Mouse (Mus musculus): ENCODE measurements around the gene Elovl6. TPM values are rescaled to one million over a fixed set of nuclear protein-coding genes. Genes with fewer than 3 reads are reported as not detected.
A peak's percentile ranks its signal among the peaks of the same experiment; 100 is the strongest.

The Elovl6 gene
- polyA plus RNA-seq, 1 experiment: 0.01 TPM

DNA sequence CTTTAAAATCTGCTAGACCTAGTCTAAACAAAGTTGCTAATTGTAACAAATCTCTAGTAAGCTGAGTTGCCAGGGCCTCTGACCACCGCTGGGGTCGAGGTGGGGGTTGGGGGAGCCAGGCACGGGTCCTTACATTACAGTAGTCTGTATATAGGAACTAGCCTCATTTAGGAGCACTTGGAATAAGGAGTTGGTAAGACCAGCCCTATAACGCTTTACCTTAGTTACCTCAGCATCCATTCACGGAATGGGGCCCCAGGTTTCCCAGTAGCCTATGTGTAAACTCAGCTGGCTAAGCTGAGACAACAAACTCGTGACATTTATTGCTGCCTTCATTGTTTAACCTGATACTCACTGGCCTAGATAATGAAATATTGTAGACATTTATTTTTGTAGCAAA lies 3.3 kb downstream of the Elovl6 start:
- Histone ChIP-seq H3K36me3 (ENCODE audit: control insufficient read depth) (no peaks in the 10 kb centered on the region; the same call in 1 of the 2 replicates), H3K27me3 (ENCODE audit: control insufficient read depth) (peaks cover 13% of the 10 kb centered on the region), H3K4me3 (replicated peaks) (peak overlapping the region; percentile 58), H3K9me3 (ENCODE audit: control insufficient read depth, low read length) (no peaks in the 10 kb centered on the region), H3K4me1 (ENCODE audit: control insufficient read depth) (peaks cover 49% of the 10 kb centered on the region)
- TF ChIP-seq GATA1 (IDR thresholded peaks at IDR 0.05; ENCODE audit: low read length) (no peak), TAL1 (IDR thresholded peaks at IDR 0.05; ENCODE audit: low read length) (no peak)

DNA sequence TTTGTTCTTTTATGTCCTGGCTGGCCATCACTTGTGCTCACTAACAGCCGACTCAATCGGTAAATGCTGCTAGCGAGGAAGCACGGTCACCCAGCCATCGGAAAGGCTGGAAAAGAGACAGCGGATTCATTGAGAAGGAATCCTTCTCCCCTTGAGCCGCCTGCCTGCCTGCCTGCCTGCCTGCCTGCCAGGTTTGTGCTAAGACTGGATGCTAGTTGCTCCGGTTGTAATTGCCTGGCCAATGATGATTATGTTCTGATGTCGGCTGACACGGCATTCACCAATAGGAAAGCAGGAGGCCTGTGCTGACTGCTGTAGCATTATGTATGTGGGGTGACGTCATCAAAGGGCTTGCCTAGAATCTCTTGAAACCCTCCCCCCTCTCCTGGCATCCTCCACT lies 4.0 kb downstream of the Elovl6 start:
- no peaks in the 10 kb centered on the region for H3K9me3 ChIP-seq (ENCODE audit: control insufficient read depth, low read length)
- no peaks in the 10 kb centered on the region; the same call in 1 of the 2 replicates for H3K36me3 ChIP-seq (ENCODE audit: control insufficient read depth)
- peaks cover 13% of the 10 kb centered on the region for H3K27me3 ChIP-seq (ENCODE audit: control insufficient read depth)
- H3K4me1 ChIP-seq (ENCODE audit: control insufficient read depth): peaks cover 49% of the 10 kb centered on the region
- peak overlapping the region; percentile 58 for H3K4me3 ChIP-seq (replicated peaks)
- TF ChIP-seq TAL1 (IDR thresholded peaks at IDR 0.05; ENCODE audit: low read length) (no peak), GATA1 (IDR thresholded peaks at IDR 0.05; ENCODE audit: low read length) (no peak)

DNA sequence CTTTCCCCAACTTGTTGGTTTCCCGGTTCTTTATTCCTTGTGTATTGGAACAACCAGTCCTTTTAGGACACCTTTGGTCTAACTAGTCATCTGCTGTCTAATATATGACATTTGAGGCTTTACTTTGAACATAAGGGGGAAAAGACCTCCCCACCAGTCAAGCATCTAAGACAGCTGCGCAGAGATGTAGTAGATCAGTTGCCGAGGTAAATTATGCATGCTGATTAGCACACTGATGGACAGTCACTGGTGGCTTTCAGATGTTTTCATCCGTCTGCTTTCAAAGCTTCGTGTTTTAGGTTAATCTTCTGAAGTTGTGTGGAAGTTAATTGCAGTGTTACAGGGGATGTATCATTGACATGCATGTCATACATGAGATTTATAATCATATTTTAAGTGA lies 5.8 kb downstream of the Elovl6 start:
- Histone ChIP-seq H3K36me3 (ENCODE audit: control insufficient read depth) (peaks cover 4% of the 10 kb centered on the region; the same call in 1 of the 2 replicates), H3K9me3 (ENCODE audit: control insufficient read depth, low read length) (no peaks in the 10 kb centered on the region), H3K4me1 (ENCODE audit: control insufficient read depth) (peaks cover 36% of the 10 kb centered on the region), H3K4me3 (replicated peaks) (no peak overlapping the region), H3K27me3 (ENCODE audit: control insufficient read depth) (peaks cover 1% of the 10 kb centered on the region)
- no peak for TF ChIP-seq GATA1 (IDR thresholded peaks at IDR 0.05; ENCODE audit: low read length)
- no peak for TF ChIP-seq TAL1 (IDR thresholded peaks at IDR 0.05; ENCODE audit: low read length)

DNA sequence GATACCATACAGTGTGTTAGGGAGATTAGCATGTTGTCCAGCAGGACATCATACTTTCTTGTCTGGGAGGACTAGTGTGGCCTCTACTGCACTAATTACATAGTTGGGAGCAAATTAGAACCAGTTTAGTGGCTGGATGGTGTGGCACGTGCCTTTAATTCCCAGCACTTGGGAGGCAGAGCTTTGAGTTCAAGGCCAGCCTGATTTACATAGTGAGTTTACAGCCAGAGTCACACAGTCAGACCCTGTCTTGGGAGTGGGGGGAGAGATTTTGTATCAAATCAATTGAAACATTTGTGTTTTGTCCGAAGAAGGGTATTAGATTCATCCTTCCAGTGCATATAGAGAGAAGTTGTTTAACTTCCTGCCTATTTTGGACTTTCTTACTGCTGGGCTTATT lies 8.7 kb downstream of the Elovl6 start:
- no peak for TF ChIP-seq GATA1 (IDR thresholded peaks at IDR 0.05; ENCODE audit: low read length)
- no peak for TF ChIP-seq TAL1 (IDR thresholded peaks at IDR 0.05; ENCODE audit: low read length)

DNA sequence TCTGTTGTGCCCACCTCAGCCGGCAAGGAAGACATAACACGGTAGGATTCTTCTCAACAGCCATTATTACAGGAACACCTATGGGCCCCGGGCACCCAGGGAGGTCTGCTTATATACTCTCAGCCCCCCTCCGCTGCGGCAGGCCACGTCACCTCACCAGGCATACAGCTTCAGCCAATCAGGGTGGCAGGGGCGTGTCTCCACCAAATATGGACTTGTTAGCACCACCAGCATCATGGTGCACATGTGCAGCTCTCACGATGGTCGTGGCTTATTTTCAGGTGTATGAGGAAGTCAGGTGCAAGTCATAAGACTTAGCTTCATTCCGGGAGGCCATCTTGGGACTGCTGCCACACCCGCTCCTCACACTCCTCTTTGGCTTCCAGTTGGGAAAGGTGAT lies 9.3 kb downstream of the Elovl6 start:
- H3K36me3 ChIP-seq (ENCODE audit: control insufficient read depth): peaks cover 6% of the 10 kb centered on the region; the same call in 1 of the 2 replicates
- H3K4me3 ChIP-seq (replicated peaks): no peak overlapping the region
- TF ChIP-seq GATA1 (IDR thresholded peaks at IDR 0.05; ENCODE audit: low read length) (no peak), TAL1 (IDR thresholded peaks at IDR 0.05; ENCODE audit: low read length) (no peak)
- H3K27me3 ChIP-seq (ENCODE audit: control insufficient read depth): no peaks in the 10 kb centered on the region
- H3K4me1 ChIP-seq (ENCODE audit: control insufficient read depth): peaks cover 3% of the 10 kb centered on the region
- no peaks in the 10 kb centered on the region for H3K9me3 ChIP-seq (ENCODE audit: control insufficient read depth, low read length)

More for the DNA sequence above, 8.7 kb downstream of the Elovl6 start:
- Histone ChIP-seq H3K4me1 (ENCODE audit: control insufficient read depth) (peaks cover 8% of the 10 kb centered on the region), H3K4me3 (replicated peaks) (no peak overlapping the region), H3K27me3 (ENCODE audit: control insufficient read depth) (no peaks in the 10 kb centered on the region), H3K9me3 (ENCODE audit: control insufficient read depth, low read length) (no peaks in the 10 kb centered on the region), H3K36me3 (ENCODE audit: control insufficient read depth) (peaks cover 6% of the 10 kb centered on the region; the same call in 1 of the 2 replicates)

DNA sequence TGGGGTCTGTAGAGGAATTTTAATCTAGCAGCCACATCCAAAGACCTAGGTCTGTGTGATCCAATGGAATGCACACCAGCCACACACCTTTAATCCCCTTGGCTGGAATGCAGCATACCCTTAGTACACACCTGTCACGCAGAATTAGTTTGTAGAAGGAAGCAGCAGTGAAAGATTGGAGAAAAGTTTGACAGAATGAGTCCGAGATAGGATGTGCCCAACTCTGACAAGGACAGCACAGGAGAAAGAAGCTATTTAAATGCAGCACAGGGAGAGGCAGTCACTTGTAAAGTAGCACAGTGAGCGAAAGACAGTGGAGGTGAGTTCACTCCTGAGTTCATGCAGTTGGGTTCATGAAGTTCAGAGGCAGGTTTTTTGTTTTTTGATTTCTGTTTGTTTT lies 11.2 kb downstream of the Elovl6 start:
- no peaks in the 10 kb centered on the region for H3K4me1 ChIP-seq (ENCODE audit: control insufficient read depth)
- TF ChIP-seq TAL1 (IDR thresholded peaks at IDR 0.05; ENCODE audit: low read length): no peak
- H3K4me3 ChIP-seq (replicated peaks): no peak overlapping the region
- no peaks in the 10 kb centered on the region for H3K27me3 ChIP-seq (ENCODE audit: control insufficient read depth)
- H3K36me3 ChIP-seq (ENCODE audit: control insufficient read depth): peaks cover 6% of the 10 kb centered on the region; the same call in 1 of the 2 replicates
- H3K9me3 ChIP-seq (ENCODE audit: control insufficient read depth, low read length): no peaks in the 10 kb centered on the region

DNA sequence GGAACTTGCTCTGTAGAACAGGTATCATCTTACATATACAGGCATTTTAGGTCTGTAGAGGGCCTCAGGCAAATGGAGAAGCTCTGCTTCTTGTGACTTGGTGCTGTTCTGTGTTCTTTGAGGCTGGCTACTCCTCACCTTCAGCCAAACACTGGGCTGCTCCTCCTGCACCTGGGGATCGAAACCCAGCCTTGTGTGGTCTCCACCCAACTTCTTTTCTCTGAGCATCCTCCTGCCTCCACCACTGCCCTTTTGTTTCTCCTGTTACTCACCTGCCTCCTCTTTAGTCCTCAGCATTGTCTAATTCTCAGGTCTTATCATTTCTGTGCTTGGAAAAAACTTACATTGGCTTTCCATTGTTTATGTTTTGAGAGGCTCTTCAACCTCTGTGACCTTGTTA lies 12.1 kb downstream of the Elovl6 start:
- TF ChIP-seq GATA1 (IDR thresholded peaks at IDR 0.05; ENCODE audit: low read length) (no peak), TAL1 (IDR thresholded peaks at IDR 0.05; ENCODE audit: low read length) (no peak)
- Histone ChIP-seq H3K4me1 (ENCODE audit: control insufficient read depth) (no peaks in the 10 kb centered on the region), H3K36me3 (ENCODE audit: control insufficient read depth) (peaks cover 6% of the 10 kb centered on the region; the same call in 1 of the 2 replicates), H3K27me3 (ENCODE audit: control insufficient read depth) (no peaks in the 10 kb centered on the region), H3K9me3 (ENCODE audit: control insufficient read depth, low read length) (no peaks in the 10 kb centered on the region), H3K4me3 (replicated peaks) (no peak overlapping the region)

DNA sequence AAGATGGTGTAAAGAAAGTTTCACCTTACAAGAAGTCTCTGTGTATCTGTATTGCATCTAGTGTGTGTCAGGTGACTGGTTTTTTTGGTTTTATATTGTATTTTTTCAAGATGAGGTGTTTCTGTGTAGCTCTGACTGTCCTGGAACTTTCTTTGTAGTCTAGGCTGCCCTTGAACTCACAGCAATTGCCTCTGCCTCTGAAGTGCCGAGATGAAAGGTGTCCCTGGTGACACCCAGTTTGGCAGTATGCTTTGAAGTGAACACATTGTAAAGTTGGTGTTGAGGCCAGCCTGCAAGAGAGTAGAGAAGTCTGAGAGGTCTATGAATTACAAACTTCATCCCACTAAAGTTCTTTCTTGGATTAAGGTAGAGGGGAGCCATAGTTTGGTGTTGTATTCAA lies 13.1 kb downstream of the Elovl6 start:
- no peaks in the 10 kb centered on the region for H3K4me1 ChIP-seq (ENCODE audit: control insufficient read depth)
- no peaks in the 10 kb centered on the region for H3K27me3 ChIP-seq (ENCODE audit: control insufficient read depth)
- H3K4me3 ChIP-seq (replicated peaks): no peak overlapping the region
- no peaks in the 10 kb centered on the region for H3K9me3 ChIP-seq (ENCODE audit: control insufficient read depth, low read length)
- peaks cover 6% of the 10 kb centered on the region; the same call in 1 of the 2 replicates for H3K36me3 ChIP-seq (ENCODE audit: control insufficient read depth)
- TF ChIP-seq GATA1 (IDR thresholded peaks at IDR 0.05; ENCODE audit: low read length) (no peak), TAL1 (IDR thresholded peaks at IDR 0.05; ENCODE audit: low read length) (no peak; the same call in 2 of the 3 replicates)

DNA sequence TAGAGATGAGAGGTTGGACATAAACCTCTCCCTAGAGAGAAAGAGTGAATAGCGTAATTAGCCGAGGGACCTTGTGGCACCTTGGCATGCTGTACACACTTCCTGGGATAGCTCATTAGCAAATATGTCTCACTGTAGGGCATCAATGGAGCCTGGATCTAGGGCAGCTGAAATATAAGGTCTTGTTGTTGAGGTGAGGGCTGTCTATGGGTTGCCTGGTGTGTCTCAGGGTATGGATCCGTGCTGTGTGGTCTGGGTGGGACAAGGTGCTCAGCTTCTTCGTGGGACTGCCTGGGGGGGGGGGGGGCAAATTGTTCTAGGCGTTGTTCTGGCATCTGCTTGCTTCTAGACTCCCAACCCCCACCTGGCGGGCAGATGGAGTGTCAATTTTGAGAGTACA lies 13.6 kb downstream of the Elovl6 start:
- H3K27me3 ChIP-seq (ENCODE audit: control insufficient read depth): no peaks in the 10 kb centered on the region
- no peak overlapping the region for H3K4me3 ChIP-seq (replicated peaks)
- H3K9me3 ChIP-seq (ENCODE audit: control insufficient read depth, low read length): no peaks in the 10 kb centered on the region
- H3K4me1 ChIP-seq (ENCODE audit: control insufficient read depth): no peaks in the 10 kb centered on the region
- H3K36me3 ChIP-seq (ENCODE audit: control insufficient read depth): peaks cover 6% of the 10 kb centered on the region; the same call in 1 of the 2 replicates
- TF ChIP-seq TAL1 (IDR thresholded peaks at IDR 0.05; ENCODE audit: low read length) (no peak), GATA1 (IDR thresholded peaks at IDR 0.05; ENCODE audit: low read length) (no peak)

Measured in erythroblast, embryonic 14.5 days (primary cell).